Mouse (Mus musculus) lung, adult 2 months (tissue): ENCODE results near the gene Cept1. TPM values are rescaled to one million over a fixed set of nuclear protein-coding genes. Genes with fewer than 3 reads are reported as not detected.

Experiments
- DNase-seq: peaks from one replicate; pipeline ENCODE4 v3.0.0; 2022
- H3K4me1 ChIP-seq: fragments of 200-500 bp; 2 replicates; pipeline ENCODE4 v1.6.1; 2011; ENCODE audit warnings: low read length; ENCODE audit not compliant: control insufficient read depth, insufficient read depth
- H3K4me3 ChIP-seq: fragments of 200-500 bp; replicated peaks from 2 replicates; pipeline ENCODE3; 2011; ENCODE audit warnings: low read depth, mild to moderate bottlenecking, control low read depth, low read length; ENCODE audit errors: extremely low read depth
- CTCF ChIP-seq: fragments of 200-500 bp; IDR thresholded peaks from 2 replicates; pipeline ENCODE4 v1.5.1; 2011; ENCODE audit warnings: mild to moderate bottlenecking, low read length, control low read depth; ENCODE audit not compliant: insufficient read depth
- POLR2A ChIP-seq: fragments of 200-500 bp; IDR thresholded peaks from 2 replicates; pipeline ENCODE4 v1.6.1; 2011; ENCODE audit warnings: low read depth, mild to moderate bottlenecking, control low read depth, low read length, borderline replicate concordance; ENCODE audit errors: extremely low read depth
- WGBS: fragments of 180-500 bp; shearing (Covaris S2); methylation state at CpG from one replicate; pipeline ENCODE4 v1.1.7; 2018; 5-methylcytosine and 5-hydroxymethylcytosine counted together
- polyA plus RNA-seq: library from polyadenylated mRNA; depleted of rRNA; stranded (reverse); fragments of >200 nt; gene quantifications from 2 replicates; pipeline ENCODE4 v1.2.3, GENCODE M21; 2012; rRNA removed

Cept1 gene
- polyA plus RNA-seq, 1 experiment: 25.2 TPM

GRCm38 (mm10) chr3:106452616-106453015 lies 95.0 kb downstream of the Cept1 start:
- TF ChIP-seq POLR2A (no peak), CTCF (no peak)
- 63% methylated on average over 4 of the region's 4 CpGs for WGBS
- DNase-seq: no peak
- Histone ChIP-seq H3K4me3 (no peak overlapping the region), H3K4me1 (no peaks in the 10 kb centered on the region)

Other genes starting within 250 kb of the Cept1 start
- gene Chil6, start 141.6 kb downstream of the Cept1 start, polyA plus RNA-seq: not detected in 2 replicates
- 8.7 and 12.7 TPM in 2 replicates for gene Dennd2d, start 65.4 kb downstream of the Cept1 start, polyA plus RNA-seq
- gene Dram2, start within 50 bp of the Cept1 start, polyA plus RNA-seq: 43.6 and 65.9 TPM in 2 replicates
- gene Lrif1, start 137.2 kb upstream of the Cept1 start, polyA plus RNA-seq: 2.3 and 2.5 TPM in 2 replicates
- gene Cd53, start 242.3 kb upstream of the Cept1 start, polyA plus RNA-seq: 15.4 and 29.2 TPM in 2 replicates